Mouse (Mus musculus) forebrain, embryonic 11.5 days (tissue): ENCODE results near the gene Vmn2r8. TPM values are rescaled to one million over a fixed set of nuclear protein-coding genes. Genes with fewer than 3 reads are reported as not detected.
"Not testable (repeated sequence)": the region's sequence is repeated elsewhere in the genome, so short reads cannot be mapped to it uniquely, and the experiment has no call there.

ENCODE experiments used
- ATAC-seq: fragments of 200-750 bp; cut with Nextera tagmentation; replicated peaks from 2 replicates; pipeline ENCODE4 v1.8.0; 2017; ENCODE audit warnings: moderate TSS enrichment; ENCODE audit not compliant: low FRiP score
- DNase-seq: peaks from one replicate; pipeline ENCODE4 v3.0.0-alpha.2; 2017; ENCODE audit warnings: low spot score
- H3K27ac ChIP-seq: fragments of 300-500 bp; sonication (generic); 2 replicates; pipeline ENCODE4 v1.5.1; 2014; ENCODE audit warnings: low read depth, low read length
- H3K27me3 ChIP-seq: fragments of 300-500 bp; sonication (generic); 2 replicates; pipeline ENCODE4 v1.6.1; 2014; ENCODE audit warnings: mild to moderate bottlenecking, low read length, mixed read lengths; ENCODE audit not compliant: control insufficient read depth, insufficient read depth
- H3K36me3 ChIP-seq: fragments of 300-500 bp; sonication (generic); 2 replicates; pipeline ENCODE4 v1.6.1; 2014; ENCODE audit warnings: mild to moderate bottlenecking, low read length, moderate library complexity, mixed read lengths; ENCODE audit not compliant: control insufficient read depth, insufficient read depth
- H3K4me1 ChIP-seq: fragments of 300-500 bp; sonication (generic); replicated peaks from 2 replicates; pipeline ENCODE4 v1.6.1; 2014; ENCODE audit warnings: low read length, mixed read lengths; ENCODE audit not compliant: control insufficient read depth, insufficient read depth
- H3K4me2 ChIP-seq: fragments of 300-500 bp; sonication (generic); 2 replicates; pipeline ENCODE4 v1.6.1; 2014; ENCODE audit warnings: low read depth, mild to moderate bottlenecking, low read length, moderate library complexity, mixed read lengths; ENCODE audit not compliant: severe bottlenecking
- H3K4me3 ChIP-seq: fragments of 300-500 bp; sonication (generic); 2 replicates; pipeline ENCODE4 v1.5.1; 2014; ENCODE audit warnings: low read depth, low read length
- H3K9ac ChIP-seq: fragments of 300-500 bp; sonication (generic); 2 replicates; pipeline ENCODE4 v1.6.1; 2014; ENCODE audit warnings: low read length
- H3K9me3 ChIP-seq: fragments of 300-500 bp; sonication (generic); 2 replicates; pipeline ENCODE4 v1.6.1; 2016; ENCODE audit warnings: low read length, mixed read lengths; ENCODE audit not compliant: control insufficient read depth
- WGBS: fragments of 180-500 bp; shearing (Covaris S2); extraction: QIAGEN DNeasy Blood & Tissue Kit; methylation state at CpG from one replicate; pipeline ENCODE4 v1.1.7; 2014; 5-methylcytosine and 5-hydroxymethylcytosine counted together
- polyA plus RNA-seq: library from polyadenylated mRNA; unstranded; fragments of >200 nt; fragmentation: Nextera tagmentation; extraction: Ambion mirVana; gene quantifications from 2 replicates; pipeline ENCODE4 v1.2.1, GENCODE M21; 2014

The Vmn2r8 gene
- polyA plus RNA-seq, 1 experiment from 2014 or later = not detected

- Histone ChIP-seq H3K4me2 (no peak overlapping the region), H3K27ac (no peak overlapping the region), H3K9ac (no peak overlapping the region), H3K4me3 (no peak overlapping the region), H3K9me3 (no peaks in the 10 kb centered on the region), H3K27me3 (no peaks in the 10 kb centered on the region), H3K36me3 (no peaks in the 10 kb centered on the region), H3K4me1 (no peaks in the 10 kb centered on the region)
- DNase-seq (no peak), ATAC-seq (no peak)
- 87% methylated on average over 2 of the region's 2 CpGs for WGBS
Observed at GRCm38 (mm10) chr5:108760002-108760401, 48.6 kb downstream of the Vmn2r8 start.

GRCm38 (mm10) chr5:108758396-108758795 is 50.3 kb downstream of the Vmn2r8 start:
- no peak overlapping the region for H3K4me2 ChIP-seq
- H3K4me3 ChIP-seq = no peak overlapping the region
- H3K9ac ChIP-seq = no peak overlapping the region
- ATAC-seq = no peak
- no peak for DNase-seq
- 58% methylated on average over 3 of the region's 3 CpGs for WGBS
- no peak overlapping the region for H3K27ac ChIP-seq
- H3K36me3 ChIP-seq = no peaks in the 10 kb centered on the region
- H3K4me1 ChIP-seq = no peaks in the 10 kb centered on the region
- no peaks in the 10 kb centered on the region for H3K9me3 ChIP-seq
- H3K27me3 ChIP-seq = no peaks in the 10 kb centered on the region

GRCm38 (mm10) chr5:108751258-108751657 is 57.4 kb downstream of the Vmn2r8 start:
- H3K9me3 ChIP-seq, ATAC-seq, H3K9ac ChIP-seq, DNase-seq, H3K4me1 ChIP-seq, H3K4me2 ChIP-seq, H3K27ac ChIP-seq, H3K4me3 ChIP-seq, H3K36me3 ChIP-seq, H3K27me3 ChIP-seq: not testable (repeated sequence)
- 89% methylated on average over 4 of the region's 4 CpGs for WGBS

GRCm38 (mm10) chr5:108750328-108751210 is 58.1 kb downstream of the Vmn2r8 start:
- Histone ChIP-seq H3K4me2 (no peak overlapping the region), H3K4me3 (no peak overlapping the region), H3K9me3 (no peaks in the 10 kb centered on the region), H3K27ac (no peak overlapping the region), H3K9ac (no peak overlapping the region), H3K4me1 (no peaks in the 10 kb centered on the region), H3K27me3 (no peaks in the 10 kb centered on the region), H3K36me3 (no peaks in the 10 kb centered on the region)
- 81% methylated on average over 5 of the region's 5 CpGs for WGBS
- ATAC-seq = no peak
- no peak for DNase-seq

GRCm38 (mm10) chr5:108744629-108745028 is 64.0 kb downstream of the Vmn2r8 start:
- H3K36me3 ChIP-seq = no peaks in the 10 kb centered on the region

GRCm38 (mm10) chr5:108743856-108744255 is 64.8 kb downstream of the Vmn2r8 start:
- H3K9ac ChIP-seq = no peak overlapping the region
- H3K9me3 ChIP-seq = no peaks in the 10 kb centered on the region
- 73% methylated on average over 2 of the region's 2 CpGs for WGBS

More at GRCm38 (mm10) chr5:108744629-108745028, 64.0 kb downstream of the Vmn2r8 start:
- Histone ChIP-seq H3K9me3 (no peaks in the 10 kb centered on the region), H3K4me3 (no peak overlapping the region), H3K9ac (no peak overlapping the region), H3K4me2 (no peak overlapping the region), H3K27me3 (no peaks in the 10 kb centered on the region), H3K4me1 (no peaks in the 10 kb centered on the region), H3K27ac (no peak overlapping the region)
- ATAC-seq = no peak
- WGBS = 86% methylated on average over 3 of the region's 3 CpGs
- DNase-seq = no peak

GRCm38 (mm10) chr5:108742596-108742995 is 66.1 kb downstream of the Vmn2r8 start:
- Histone ChIP-seq H3K9me3 (no peaks in the 10 kb centered on the region), H3K4me1 (no peaks in the 10 kb centered on the region), H3K4me3 (no peak overlapping the region), H3K27me3 (no peaks in the 10 kb centered on the region), H3K27ac (no peak overlapping the region), H3K36me3 (no peaks in the 10 kb centered on the region), H3K9ac (no peak overlapping the region), H3K4me2 (no peak overlapping the region)
- DNase-seq (no peak), ATAC-seq (no peak)
- 56% methylated on average over 2 of the region's 2 CpGs for WGBS

More at GRCm38 (mm10) chr5:108743856-108744255, 64.8 kb downstream of the Vmn2r8 start:
- DNase-seq = no peak
- Histone ChIP-seq H3K4me1 (no peaks in the 10 kb centered on the region), H3K4me3 (no peak overlapping the region), H3K27me3 (no peaks in the 10 kb centered on the region), H3K36me3 (no peaks in the 10 kb centered on the region), H3K27ac (no peak overlapping the region), H3K4me2 (no peak overlapping the region)
- no peak for ATAC-seq

- H3K9me3 ChIP-seq = no peaks in the 10 kb centered on the region
- no peak overlapping the region for H3K4me3 ChIP-seq
- 86% methylated on average over 2 of the region's 2 CpGs for WGBS
- no peak overlapping the region for H3K27ac ChIP-seq
- H3K9ac ChIP-seq = no peak overlapping the region
- DNase-seq = no peak
- no peaks in the 10 kb centered on the region for H3K4me1 ChIP-seq
- no peak overlapping the region for H3K4me2 ChIP-seq
- ATAC-seq = no peak
- no peaks in the 10 kb centered on the region for H3K27me3 ChIP-seq
- H3K36me3 ChIP-seq = no peaks in the 10 kb centered on the region
Observed at GRCm38 (mm10) chr5:108741844-108742243, 66.8 kb downstream of the Vmn2r8 start.
